Mouse (Mus musculus): ENCODE measurements around the gene Necap2. TPM values are rescaled to one million over a fixed set of nuclear protein-coding genes. Genes with fewer than 3 reads are reported as not detected.

Gene Necap2
- polyA plus RNA-seq (2014; fragmentation: Illumina TruSeq; extraction: RNeasy Lipid Tissue Mini Kit (QIAGEN cat#74804); ENCODE audit: low read depth, low replicate concordance) = 3.5 TPM

DNA sequence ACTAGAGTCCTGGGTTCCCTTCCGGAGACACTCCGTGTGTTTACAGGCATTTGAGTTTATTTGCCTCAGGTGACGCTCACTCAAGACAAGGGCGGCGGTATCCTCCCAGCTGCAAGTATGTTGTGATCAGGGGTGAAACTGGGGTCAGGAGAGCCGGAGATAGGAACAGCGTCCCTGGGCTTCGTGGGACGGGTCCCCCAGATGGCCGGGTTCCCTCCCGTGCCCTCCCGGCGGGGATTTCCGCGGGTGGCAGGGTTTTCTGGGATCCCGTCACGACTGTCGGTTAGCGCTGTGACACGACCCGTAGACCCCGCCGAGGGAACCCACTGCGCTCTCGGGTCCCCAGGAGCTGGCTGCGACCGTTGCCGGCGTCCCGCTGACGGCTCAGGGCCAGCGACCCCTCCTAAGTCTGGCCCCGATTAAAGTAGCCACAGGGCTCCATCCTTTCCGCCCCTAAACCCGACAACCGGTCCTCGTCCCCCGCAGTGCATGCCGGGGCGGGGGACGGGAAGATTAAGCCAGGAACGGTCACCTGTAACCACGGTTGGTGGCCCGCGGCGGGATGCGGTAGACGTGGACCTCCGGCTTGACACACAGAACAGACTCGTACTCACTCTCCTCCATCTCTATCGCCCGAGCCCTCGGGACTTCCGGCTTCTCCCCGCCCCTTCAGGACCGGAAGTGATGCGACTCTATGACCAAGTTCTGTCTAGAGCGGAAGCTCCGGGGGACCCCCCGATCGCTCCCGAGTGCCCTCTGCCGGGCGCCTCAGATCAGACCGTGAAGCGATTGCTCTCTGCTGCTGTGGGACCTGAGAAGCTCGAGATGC is at the start of gene Necap2:
Gene Necap2, minus strand, starts transcription at position 677 of the 829 bp plus-strand sequence.

DNA sequence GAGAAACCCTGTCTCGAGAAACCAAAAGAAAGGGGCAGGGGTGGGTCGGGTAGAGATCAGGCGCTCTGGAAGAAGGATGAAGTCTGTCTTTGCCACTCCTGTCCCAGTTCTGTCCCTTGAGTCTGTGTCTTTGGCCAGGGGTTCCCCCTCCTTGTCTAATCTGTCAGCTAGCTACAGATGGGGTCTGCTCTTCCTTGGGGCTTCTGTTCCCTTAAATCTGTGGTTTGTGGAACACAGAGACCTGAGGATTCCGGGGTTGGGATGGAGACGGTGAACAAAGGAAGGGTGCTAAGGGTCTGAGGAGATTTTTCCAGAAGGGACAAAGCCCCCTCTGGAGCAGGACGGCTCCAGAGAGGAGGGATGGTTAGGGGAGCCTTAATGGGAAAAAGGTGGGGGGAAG is 9.9 kb upstream of the Necap2 start, which contains the start of gene Spata21:
Gene Spata21, plus strand, starts transcription at position 301 of the 400 bp plus-strand sequence.

DNA sequence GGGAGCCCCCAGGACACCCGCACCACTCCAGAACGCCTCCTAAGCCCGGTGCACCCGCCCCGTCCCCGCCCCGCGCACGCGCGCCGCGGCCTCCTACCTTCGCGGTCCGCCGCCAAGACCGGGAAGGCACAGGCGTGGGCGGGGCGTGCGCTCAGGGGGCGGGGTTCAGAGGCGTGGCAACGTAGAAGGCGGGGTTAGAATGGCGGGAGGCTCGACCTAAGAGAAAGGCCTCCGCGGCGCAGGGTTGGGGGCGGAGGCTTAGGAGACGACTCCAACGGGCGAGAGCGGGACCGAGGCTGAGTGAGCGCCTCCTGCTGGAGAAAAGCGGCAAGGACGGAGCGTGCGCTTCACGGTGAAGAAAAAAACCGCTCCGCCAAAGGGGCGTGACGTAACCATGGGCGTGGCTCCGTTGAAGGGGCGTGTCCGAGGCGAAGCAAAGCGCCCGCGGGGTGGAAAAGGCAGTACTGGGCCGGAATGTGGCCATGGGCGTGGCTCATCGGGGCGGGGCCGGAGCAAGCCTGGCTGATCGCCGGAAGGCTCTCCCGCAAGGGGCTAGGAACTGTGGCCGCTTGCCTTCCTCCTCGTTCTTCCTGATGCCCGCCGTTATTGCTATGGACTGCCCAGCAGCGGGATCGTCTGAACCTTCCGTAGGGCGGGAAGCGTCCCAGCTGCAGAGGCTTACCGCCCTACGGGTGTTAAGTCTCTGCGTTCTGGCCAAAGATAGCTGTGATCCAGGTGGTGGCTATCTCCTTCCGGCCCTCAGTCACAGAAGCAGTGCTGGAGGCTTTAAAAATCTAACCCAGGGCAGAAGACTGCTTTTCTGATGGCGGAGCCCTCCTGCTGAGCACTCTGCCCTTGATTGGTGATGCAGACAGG is 17.5 kb downstream of the Necap2 start, which contains the start of gene Crocc:
Gene Crocc, minus strand, starts transcription at position 125 of the 876 bp plus-strand sequence.

Other genes starting within 250 kb of the Necap2 start
- gene Padi1, start 232.6 kb downstream of the Necap2 start, polyA plus RNA-seq (2014; fragmentation: Illumina TruSeq; extraction: RNeasy Lipid Tissue Mini Kit (QIAGEN cat#74804); ENCODE audit: low read depth, low replicate concordance) = not detected
- gene Padi2, start 172.0 kb downstream of the Necap2 start, polyA plus RNA-seq (2014; fragmentation: Illumina TruSeq; extraction: RNeasy Lipid Tissue Mini Kit (QIAGEN cat#74804); ENCODE audit: low read depth, low replicate concordance) = 0.69 TPM
- 41.8 TPM for gene Sdhb, start 117.2 kb downstream of the Necap2 start, polyA plus RNA-seq (2014; fragmentation: Illumina TruSeq; extraction: RNeasy Lipid Tissue Mini Kit (QIAGEN cat#74804); ENCODE audit: low read depth, low replicate concordance)
- gene Atp13a2, start 91.5 kb downstream of the Necap2 start, polyA plus RNA-seq (2014; fragmentation: Illumina TruSeq; extraction: RNeasy Lipid Tissue Mini Kit (QIAGEN cat#74804); ENCODE audit: low read depth, low replicate concordance) = 2.1 TPM
- not detected for gene Mfap2, start 67.9 kb downstream of the Necap2 start, polyA plus RNA-seq (2014; fragmentation: Illumina TruSeq; extraction: RNeasy Lipid Tissue Mini Kit (QIAGEN cat#74804); ENCODE audit: low read depth, low replicate concordance)
- gene Crocc, start 17.8 kb downstream of the Necap2 start, polyA plus RNA-seq (2014; fragmentation: Illumina TruSeq; extraction: RNeasy Lipid Tissue Mini Kit (QIAGEN cat#74804); ENCODE audit: low read depth, low replicate concordance) = 1.5 TPM
- gene Spata21, start 10.0 kb upstream of the Necap2 start, polyA plus RNA-seq (2014; fragmentation: Illumina TruSeq; extraction: RNeasy Lipid Tissue Mini Kit (QIAGEN cat#74804); ENCODE audit: low read depth, low replicate concordance) = 144 TPM
- 4.6 TPM for gene Szrd1, start 61.4 kb upstream of the Necap2 start, polyA plus RNA-seq (2014; fragmentation: Illumina TruSeq; extraction: RNeasy Lipid Tissue Mini Kit (QIAGEN cat#74804); ENCODE audit: low read depth, low replicate concordance)
- gene Fbxo42, start 69.6 kb upstream of the Necap2 start, polyA plus RNA-seq (2014; fragmentation: Illumina TruSeq; extraction: RNeasy Lipid Tissue Mini Kit (QIAGEN cat#74804); ENCODE audit: low read depth, low replicate concordance) = 3.9 TPM
- gene Rsg1, start 135.6 kb upstream of the Necap2 start, polyA plus RNA-seq (2014; fragmentation: Illumina TruSeq; extraction: RNeasy Lipid Tissue Mini Kit (QIAGEN cat#74804); ENCODE audit: low read depth, low replicate concordance) = 0.50 TPM
- gene Arhgef19, start 161.1 kb upstream of the Necap2 start, polyA plus RNA-seq (2014; fragmentation: Illumina TruSeq; extraction: RNeasy Lipid Tissue Mini Kit (QIAGEN cat#74804); ENCODE audit: low read depth, low replicate concordance) = not detected
- not detected for gene Epha2, start 222.9 kb upstream of the Necap2 start, polyA plus RNA-seq (2014; fragmentation: Illumina TruSeq; extraction: RNeasy Lipid Tissue Mini Kit (QIAGEN cat#74804); ENCODE audit: low read depth, low replicate concordance)

All from testis, adult 10 weeks (tissue).